Mouse (Mus musculus): ENCODE measurements around the gene Mapt.

Mapt gene

DNA sequence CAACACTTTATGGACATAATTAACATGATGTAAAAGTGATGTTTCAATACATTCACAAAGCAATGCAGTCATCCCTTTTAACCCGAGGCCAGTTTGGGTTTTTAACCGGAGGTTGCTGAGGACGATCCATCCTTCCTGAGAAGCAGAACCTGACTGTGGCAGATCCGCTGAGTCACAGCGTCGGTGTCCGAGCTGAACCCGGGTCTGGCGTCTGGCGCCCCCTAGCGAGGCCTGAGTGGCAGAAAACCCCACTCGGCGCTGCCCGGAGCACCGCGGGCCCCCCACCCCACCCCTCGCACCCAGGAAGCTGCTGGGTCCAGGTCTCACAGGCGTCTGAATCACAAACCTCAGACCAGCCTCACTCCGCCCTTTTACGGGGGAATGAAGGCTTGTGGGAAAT is 47.0 kb downstream of the Mapt start:
- DNase-seq, result peak; percentile 76

DNA sequence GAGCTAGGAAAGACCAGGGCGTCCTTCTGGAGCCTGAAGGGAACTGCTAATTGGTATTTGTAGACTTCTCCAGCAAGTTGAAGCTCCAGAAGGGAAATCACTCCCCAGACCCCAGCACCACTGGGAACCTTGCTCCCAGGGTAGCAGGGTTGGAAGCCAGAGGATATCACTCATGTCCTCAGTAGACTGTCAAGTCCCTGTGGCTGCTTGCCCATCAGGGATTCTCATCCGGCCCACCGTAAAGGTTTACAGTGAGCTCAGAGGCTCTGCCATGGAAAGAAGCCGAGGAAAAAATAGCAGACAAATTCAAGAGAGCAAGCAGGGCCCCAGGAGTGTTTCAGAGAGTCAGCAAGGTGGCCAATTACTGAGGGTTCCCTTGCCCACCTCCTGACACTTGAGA is 47.9 kb downstream of the Mapt start:
- no peak for DNase-seq

DNA sequence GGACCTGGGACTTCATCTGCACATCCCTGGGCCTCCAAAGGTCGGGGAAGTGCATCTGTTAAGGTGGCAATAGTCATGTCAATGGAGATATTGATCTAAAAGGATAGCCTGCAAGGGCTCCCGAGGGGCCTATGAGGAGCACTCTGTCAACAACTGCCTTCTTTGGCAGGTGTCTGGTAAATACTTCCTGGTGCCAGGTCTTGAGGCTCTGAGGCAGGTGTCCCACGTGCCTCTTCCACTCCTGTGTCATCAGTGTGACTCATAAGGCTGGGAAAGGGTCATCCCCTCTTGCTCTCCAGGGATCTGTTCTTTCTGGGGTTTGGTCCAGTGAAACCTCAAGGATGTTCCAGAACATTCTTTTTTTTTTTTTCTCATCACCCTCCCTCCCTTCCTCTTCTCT is 48.3 kb downstream of the Mapt start:
- DNase-seq, result no peak

- no peak for DNase-seq
These were observed 50.3 kb downstream of the Mapt start for GRCm38 (mm10) chr11:104281501-104281900.

- DNase-seq, result no peak
These were observed 55.9 kb downstream of the Mapt start for GRCm38 (mm10) chr11:104287113-104287512.

DNA sequence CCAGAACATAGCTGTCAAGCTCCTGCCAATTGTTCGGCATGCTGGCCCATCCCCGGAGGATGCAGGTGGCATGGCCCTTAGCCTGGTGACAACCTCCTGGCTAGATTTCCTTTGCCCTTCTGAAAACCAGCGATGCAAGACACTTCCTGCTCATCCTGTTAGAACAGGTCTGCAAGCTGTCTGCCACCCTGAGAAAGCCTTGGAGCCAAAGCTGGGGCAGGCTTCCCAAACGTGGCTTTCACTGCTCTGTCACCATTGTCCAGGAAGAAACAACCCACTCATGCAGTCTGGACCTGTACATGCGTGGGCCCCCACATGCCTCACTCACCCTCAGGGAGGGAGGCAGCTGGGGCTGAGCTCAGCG is 57.6 kb downstream of the Mapt start:
- peak; percentile 89 for DNase-seq

DNA sequence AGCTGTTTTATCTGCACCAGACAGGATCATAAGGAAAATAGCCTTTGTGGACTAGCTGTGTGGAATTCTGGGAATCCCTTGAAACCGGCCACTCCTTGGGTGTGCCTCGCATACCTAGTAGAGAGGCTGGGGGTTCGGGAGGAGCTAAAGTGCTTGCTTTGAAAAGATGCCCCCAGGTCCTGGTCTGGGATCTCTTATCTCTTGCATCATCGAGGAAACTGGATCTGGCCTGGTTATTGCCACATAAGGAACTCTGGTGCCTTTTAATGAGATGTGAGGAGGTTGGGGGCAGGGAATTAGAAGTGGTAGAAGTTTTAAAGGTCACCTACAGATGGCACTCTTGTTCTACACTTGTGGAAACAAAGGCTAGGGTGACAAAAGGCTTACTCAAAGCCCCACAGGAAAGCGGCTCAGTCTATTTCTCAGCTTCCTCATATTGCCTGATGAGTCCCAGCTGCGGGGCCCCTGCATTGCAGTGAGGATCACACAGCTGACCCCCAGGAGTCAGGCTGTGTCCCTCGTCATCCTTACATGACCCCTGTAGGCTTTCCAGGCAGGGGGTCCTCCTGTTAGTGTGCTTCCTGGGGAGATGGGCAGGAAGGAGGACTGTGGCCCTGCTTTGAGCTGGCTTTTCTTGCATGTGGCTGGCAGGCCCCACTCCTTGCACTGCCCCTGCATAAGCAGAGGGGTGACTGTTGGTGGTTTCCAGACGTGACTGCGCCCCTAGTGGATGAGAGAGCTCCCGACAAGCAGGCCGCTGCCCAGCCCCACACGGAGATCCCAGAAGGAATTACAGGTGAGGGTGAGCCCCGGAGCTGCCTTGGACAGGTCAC is 58.2 kb downstream of the Mapt start:
- DNase-seq, result peak; percentile 78

- DNase-seq, result no peak
These were observed 61.4 kb downstream of the Mapt start for GRCm38 (mm10) chr11:104292443-104293220.

DNA sequence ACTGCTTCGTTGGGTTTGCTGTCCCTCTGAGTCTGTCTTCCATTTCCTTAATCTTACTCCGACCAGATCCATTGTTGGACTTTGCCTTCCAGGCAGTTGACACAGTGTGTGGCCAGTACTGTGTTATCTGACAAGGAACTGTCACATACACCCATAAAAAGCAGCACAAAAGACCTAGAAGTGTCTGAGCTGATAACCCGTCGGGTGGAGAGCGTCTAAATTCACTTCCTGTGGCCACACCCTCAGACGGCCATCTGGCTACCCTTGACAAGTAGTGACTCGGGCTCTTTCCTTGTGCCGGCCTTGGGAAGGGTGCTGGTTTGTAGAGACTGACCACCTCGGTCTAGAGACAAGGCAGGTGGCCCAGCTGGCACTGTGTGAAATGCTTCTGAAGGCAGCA is 62.1 kb downstream of the Mapt start:
- no peak for DNase-seq

DNA sequence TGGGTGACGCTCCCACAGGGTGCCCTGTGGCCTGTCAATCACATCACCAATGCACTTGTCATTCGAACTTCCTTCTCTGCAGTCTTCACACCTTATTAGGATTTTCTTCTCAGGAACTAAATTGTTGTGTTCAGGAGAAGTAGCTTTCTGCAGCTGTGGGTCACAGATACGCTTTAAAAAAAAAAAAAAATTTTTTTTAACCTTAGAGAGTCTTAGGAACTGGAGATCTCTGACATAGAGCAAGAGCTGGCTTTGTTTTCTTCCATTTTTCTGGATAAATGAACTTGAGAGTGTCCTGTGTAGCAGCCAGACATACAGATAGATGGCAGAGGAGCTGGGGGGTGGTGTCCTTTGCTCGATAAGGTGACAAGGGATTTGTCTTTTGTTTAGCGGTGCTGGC is 64.0 kb downstream of the Mapt start:
- DNase-seq, result no peak

DNA sequence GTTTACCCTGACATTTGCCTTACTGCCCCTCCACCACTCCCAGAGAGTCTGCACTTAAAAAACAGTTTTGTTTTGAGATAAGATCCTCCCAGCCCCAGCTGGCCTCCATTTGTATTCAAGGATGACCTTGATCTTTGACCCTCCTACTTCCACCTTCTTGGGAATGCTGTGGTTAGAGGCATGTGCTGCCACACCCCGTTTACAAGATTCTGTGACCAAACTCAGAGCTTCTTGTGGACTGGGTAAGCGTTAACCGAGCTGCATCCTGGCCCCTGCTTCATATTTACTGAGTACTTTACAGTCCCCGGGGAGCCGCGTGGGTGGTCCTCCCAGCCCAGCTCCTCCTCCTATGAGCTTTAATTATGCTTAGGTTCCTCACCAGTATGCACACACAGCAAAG is 64.5 kb downstream of the Mapt start:
- no peak for DNase-seq

- no peak for DNase-seq
These were observed 66.5 kb downstream of the Mapt start for GRCm38 (mm10) chr11:104297671-104298070.

GRCm38 (mm10) chr11:104302628-104303027 is 71.4 kb downstream of the Mapt start:
- no peak for DNase-seq

DNA sequence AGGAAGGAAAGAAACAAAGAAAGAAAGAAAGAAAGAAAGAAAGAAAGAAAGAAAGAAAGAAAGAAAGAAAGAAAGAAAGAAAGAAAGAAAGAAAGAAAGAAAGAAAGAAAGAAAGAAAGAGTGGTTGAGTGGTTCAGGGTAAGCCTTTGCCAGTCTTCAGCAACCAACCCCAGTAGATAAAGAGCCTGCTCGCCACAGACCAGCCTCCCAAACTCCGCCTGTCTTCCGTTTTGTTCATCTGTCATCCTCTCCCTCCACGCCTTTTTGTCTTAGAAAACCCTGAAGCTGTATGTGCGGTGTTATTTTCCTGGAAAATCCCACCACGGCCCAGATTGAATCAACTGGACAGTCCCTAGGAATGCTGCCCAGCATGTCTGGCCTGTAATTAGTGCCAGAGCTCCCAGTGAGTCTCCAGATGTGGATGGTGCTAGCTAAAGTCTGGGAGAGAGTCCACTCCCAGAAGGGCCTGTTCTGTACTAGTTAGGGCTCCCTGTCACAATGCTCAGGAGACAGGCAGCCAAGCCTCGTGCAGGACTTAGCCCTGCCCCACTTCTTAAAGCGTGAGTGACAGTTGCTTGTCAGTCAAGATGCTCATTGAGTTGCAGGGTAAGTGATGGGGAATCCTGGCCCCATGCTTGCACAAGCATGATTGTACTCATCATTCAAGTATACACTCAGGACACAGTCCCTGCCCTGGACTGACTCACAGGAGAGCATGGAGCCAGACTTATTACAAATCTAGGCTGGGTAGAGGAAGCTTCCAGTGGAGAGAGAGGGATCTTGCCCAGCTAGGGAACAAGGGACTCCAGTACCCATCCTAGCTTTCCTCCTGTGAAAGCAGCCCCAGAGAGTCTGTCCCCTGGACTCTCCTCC is 72.1 kb downstream of the Mapt start:
- DNase-seq, result no peak

DNA sequence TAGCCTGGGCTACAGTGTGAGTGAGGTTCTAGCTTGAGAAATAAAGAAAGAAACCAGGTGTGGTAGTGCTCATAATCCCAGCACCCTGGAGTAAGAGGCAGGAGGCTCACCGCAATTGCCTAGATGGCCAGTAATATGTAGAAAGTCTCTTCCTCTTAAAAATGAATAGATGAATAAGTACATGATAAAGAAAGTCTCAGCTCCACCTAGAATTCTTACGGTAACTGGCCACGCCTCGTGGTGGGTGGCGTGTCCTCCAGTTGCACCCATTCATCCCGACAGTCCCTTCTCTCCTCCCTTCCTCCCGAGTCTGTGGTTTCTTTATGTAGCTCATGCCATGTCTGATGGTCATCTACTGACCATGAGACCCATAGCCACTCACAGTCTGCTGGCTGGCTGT is 74.5 kb downstream of the Mapt start:
- no peak for DNase-seq

- no peak for DNase-seq
These were observed 75.3 kb downstream of the Mapt start for GRCm38 (mm10) chr11:104306483-104306882.

- no peak for DNase-seq
These were observed 75.9 kb downstream of the Mapt start for GRCm38 (mm10) chr11:104307136-104307535.

GRCm38 (mm10) chr11:104309377-104310225 is 78.4 kb downstream of the Mapt start:
- no peak for DNase-seq

DNA sequence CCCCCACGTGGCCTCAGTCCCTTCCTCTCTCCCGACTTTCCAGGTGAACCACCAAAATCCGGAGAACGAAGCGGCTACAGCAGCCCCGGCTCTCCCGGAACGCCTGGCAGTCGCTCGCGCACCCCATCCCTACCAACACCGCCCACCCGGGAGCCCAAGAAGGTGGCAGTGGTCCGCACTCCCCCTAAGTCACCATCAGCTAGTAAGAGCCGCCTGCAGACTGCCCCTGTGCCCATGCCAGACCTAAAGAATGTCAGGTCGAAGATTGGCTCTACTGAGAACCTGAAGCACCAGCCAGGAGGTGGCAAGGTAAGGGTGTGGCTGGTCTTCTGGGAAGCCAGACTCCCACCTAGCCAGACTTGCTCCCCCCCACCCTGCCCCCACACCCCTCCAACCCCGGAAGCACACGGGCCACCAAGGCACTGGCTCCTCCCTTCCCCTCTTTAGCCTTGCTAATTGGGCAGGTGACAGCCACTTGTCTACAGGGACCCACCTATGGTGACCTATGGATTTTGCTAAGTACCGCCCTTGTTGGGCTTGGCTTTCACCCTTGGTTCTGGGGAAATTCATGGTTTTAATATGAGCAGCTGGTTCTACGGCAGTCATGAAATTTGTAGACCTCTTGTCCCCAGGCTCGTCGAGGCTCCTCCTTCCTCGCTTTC is 79.2 kb downstream of the Mapt start:
- no peak for DNase-seq

DNA sequence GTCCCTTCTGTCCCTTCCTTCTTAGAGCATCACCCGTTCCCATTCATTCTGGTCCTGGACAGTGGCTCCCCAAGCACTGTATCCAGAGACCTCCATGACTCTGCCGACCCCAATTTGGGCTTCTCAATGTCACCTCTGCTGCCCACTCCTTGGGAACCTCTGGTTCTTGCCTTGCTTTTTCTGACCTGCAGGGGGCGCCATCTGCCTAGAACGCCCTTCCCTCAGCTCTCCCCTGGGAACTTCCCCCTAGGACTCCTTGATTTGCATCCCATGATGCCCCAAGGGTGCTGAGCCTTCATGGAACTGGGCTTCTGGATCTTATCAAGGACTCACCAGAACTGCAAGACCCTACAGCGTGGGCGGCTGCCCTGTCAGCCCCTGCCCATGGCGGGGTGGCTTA is 80.5 kb downstream of the Mapt start:
- DNase-seq, result no peak

- peak; percentile 68 for DNase-seq
These were observed 84.5 kb downstream of the Mapt start for GRCm38 (mm10) chr11:104315703-104316102.

Measured in cerebellum, adult 11 months (tissue).